Mouse (Mus musculus): ENCODE results near the gene Tfr2. TPM values are rescaled to one million over a fixed set of nuclear protein-coding genes. Genes with fewer than 3 reads are reported as not detected.

Tfr2 gene
- polyA plus RNA-seq, 1 experiment from 2014 or later, result 10.1 TPM

DNA sequence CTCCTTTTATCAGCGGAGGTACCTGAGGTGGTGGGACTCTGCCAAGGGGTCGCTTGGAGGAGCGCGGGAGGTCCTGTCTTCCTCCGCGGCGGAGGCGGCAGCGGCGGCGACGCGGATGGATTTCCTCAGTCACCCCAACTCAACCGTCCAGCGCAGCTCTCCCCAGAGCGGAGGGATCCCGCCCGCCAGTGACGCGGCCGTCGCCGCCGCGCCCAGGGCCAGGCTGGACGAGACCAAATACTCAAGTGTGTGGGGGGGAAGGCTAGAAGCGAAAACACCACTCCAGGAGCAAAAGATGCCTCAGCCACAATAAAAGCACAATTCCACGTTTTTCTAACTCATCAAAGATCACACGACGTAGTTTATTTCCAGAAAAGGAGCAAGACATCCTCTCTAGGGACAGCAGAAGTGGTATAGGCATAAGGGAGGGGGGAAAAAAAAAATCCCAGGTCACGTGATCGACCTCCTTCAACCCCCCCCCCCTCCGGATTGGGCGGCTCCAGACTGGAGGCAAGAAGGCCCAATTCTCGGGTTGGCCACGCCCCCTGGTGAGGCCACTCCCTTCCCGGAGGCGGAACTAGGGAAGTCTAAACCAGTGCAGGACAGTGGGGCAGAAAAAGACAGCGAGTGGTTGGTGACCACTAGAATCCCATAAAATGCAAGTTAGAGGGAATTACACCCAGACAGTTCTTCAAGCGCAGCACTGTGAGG is 36.4 kb upstream of the Tfr2 start, which contains the start of the genes Epo and Gnb2:
Gene Epo (minus strand): TSS at position 126 of the 711 bp plus-strand sequence.
Gene Gnb2 (minus strand): TSS at position 394 of the 711 bp plus-strand sequence.
- H3K27me3 ChIP-seq (ENCODE audit: control insufficient read depth, insufficient read depth, low read depth, low read length), result no peaks in the 10 kb centered on the region
- H3K36me3 ChIP-seq (ENCODE audit: control insufficient read depth, insufficient read depth, low read length), result peaks cover 18% of the 10 kb centered on the region
- peak within 1 kb of the TSS; percentile 96 for H3K4me3 ChIP-seq (ENCODE audit: low read depth, low read length)
- H3K9ac ChIP-seq (ENCODE audit: low read depth, low read length), result peak within 1 kb of the TSS; percentile 100
- H3K9me3 ChIP-seq (replicated peaks; ENCODE audit: control insufficient read depth, low read length, poor library complexity, severe bottlenecking), result no peaks in the 10 kb centered on the region
- H3K4me2 ChIP-seq (ENCODE audit: low read length), result peak within 1 kb of the TSS; percentile 90
- ATAC-seq, result peak; percentile 57
- under 1% methylated on average over 35 of the region's 40 CpGs for WGBS
- peak within 1 kb of the TSS; percentile 99 for H3K27ac ChIP-seq (ENCODE audit: low read length)
- H3K4me1 ChIP-seq (ENCODE audit: control insufficient read depth, insufficient read depth, low read length), result peaks cover 17% of the 10 kb centered on the region

DNA sequence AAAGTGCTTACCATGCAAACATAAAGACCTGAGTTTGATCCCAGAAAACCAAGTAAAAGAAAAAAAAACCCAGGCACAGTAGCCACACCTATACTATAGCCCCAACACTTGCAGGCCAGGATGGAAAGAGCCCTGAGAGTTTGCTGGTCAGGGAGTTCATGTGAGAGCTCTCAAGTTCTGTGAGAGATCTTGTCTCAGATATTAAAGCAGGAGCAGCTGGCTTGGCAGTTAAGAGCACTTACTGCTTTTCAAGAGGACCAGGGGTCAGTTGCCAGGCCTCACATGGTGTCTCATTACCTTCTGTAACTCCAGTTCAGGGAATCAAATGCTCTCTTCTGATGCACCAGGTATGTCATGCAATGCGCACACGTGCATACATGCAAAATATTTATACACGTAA is 34.9 kb upstream of the Tfr2 start:
- Histone ChIP-seq H3K27me3 (ENCODE audit: control insufficient read depth, insufficient read depth, low read depth, low read length) (no peaks in the 10 kb centered on the region), H3K4me1 (ENCODE audit: control insufficient read depth, insufficient read depth, low read length) (peaks cover 9% of the 10 kb centered on the region), H3K4me2 (ENCODE audit: low read length) (no peak overlapping the region), H3K9me3 (replicated peaks; ENCODE audit: control insufficient read depth, low read length, poor library complexity, severe bottlenecking) (no peaks in the 10 kb centered on the region), H3K27ac (ENCODE audit: low read length) (no peak overlapping the region), H3K4me3 (ENCODE audit: low read depth, low read length) (no peak overlapping the region), H3K9ac (ENCODE audit: low read depth, low read length) (no peak overlapping the region), H3K36me3 (ENCODE audit: control insufficient read depth, insufficient read depth, low read length) (peaks cover 5% of the 10 kb centered on the region)
- no peak for ATAC-seq
- 97% methylated on average over 3 of the region's 3 CpGs for WGBS

DNA sequence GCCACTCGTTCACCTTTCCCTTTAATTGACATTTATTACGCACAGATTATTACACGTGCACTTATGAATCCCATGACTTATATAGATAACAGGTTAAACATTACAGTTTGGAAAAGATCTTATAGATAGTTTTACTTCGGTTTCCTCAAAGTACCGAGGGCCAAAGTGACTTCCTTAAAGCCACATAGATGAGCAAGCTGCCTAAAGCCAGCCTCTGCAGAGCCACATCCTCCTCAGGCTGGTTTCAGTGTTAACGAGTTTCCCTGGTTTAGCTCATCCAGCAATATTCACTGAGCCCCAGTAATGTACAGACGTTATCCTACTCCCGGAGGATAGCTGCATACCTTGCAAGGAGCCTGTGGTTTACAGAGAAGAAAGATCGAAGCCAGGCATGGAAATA is 34.3 kb upstream of the Tfr2 start:
- Histone ChIP-seq H3K4me2 (ENCODE audit: low read length) (no peak overlapping the region), H3K4me1 (ENCODE audit: control insufficient read depth, insufficient read depth, low read length) (peaks cover 4% of the 10 kb centered on the region), H3K27me3 (ENCODE audit: control insufficient read depth, insufficient read depth, low read depth, low read length) (no peaks in the 10 kb centered on the region), H3K4me3 (ENCODE audit: low read depth, low read length) (no peak overlapping the region), H3K9me3 (replicated peaks; ENCODE audit: control insufficient read depth, low read length, poor library complexity, severe bottlenecking) (no peaks in the 10 kb centered on the region), H3K36me3 (ENCODE audit: control insufficient read depth, insufficient read depth, low read length) (no peaks in the 10 kb centered on the region), H3K27ac (ENCODE audit: low read length) (no peak overlapping the region), H3K9ac (ENCODE audit: low read depth, low read length) (no peak overlapping the region)
- ATAC-seq, result no peak
- WGBS, result 81% methylated on average over 9 of the region's 9 CpGs

DNA sequence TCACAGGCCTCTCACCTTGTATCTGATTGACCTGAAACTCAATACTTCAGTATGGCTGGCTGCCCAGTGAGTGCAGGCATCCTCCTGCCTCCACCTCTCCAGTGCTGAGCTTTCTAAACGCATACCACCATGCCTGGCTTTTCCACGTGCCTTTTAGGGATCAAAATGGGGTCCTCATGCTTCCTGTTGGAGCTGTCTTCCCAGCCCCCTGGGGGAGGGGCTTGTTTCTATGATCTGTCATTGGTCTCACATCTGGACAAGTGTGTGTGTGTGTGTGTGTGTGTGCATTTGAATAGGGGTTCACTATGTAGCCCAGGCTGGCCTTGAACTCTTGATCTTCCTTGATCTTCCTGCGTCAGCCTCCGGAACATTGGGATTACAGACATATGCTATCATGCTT is 32.2 kb upstream of the Tfr2 start:
- Histone ChIP-seq H3K4me1 (ENCODE audit: control insufficient read depth, insufficient read depth, low read length) (peaks cover 3% of the 10 kb centered on the region; the same call in 1 of the 2 replicates), H3K9me3 (replicated peaks; ENCODE audit: control insufficient read depth, low read length, poor library complexity, severe bottlenecking) (no peaks in the 10 kb centered on the region), H3K4me2 (ENCODE audit: low read length) (no peak overlapping the region), H3K27me3 (ENCODE audit: control insufficient read depth, insufficient read depth, low read depth, low read length) (no peaks in the 10 kb centered on the region), H3K4me3 (ENCODE audit: low read depth, low read length) (no peak overlapping the region), H3K9ac (ENCODE audit: low read depth, low read length) (no peak overlapping the region), H3K36me3 (ENCODE audit: control insufficient read depth, insufficient read depth, low read length) (no peaks in the 10 kb centered on the region), H3K27ac (ENCODE audit: low read length) (no peak overlapping the region)
- 58% methylated on average over 4 of the region's 4 CpGs for WGBS
- no peak for ATAC-seq

DNA sequence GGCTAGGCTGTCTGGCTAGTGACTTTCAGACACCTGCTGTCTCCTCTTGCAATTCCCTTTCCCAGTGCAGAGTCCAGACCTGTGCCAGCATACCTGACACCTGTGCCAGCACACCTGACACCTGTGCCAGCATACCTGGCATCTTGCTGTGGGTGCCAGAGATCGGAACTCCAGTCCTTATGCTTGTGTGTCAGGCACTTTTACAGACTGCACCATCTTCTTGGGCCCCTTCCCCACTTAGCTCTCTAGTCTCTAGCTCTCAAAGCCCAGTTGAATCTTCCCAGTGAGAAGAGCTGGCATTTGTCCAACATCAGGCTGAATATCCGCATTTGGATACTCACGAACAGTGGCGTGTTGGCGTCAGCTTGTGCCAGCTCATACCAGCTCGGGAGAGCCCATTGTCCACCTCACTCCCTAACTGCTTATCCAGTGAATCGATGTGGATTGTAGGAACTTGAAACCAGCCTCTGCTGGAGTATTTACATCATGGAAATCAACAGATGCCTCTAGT is 30.3 kb upstream of the Tfr2 start:
- no peaks in the 10 kb centered on the region for H3K27me3 ChIP-seq (ENCODE audit: control insufficient read depth, insufficient read depth, low read depth, low read length)
- ATAC-seq, result no peak
- H3K4me1 ChIP-seq (ENCODE audit: control insufficient read depth, insufficient read depth, low read length), result no peaks in the 10 kb centered on the region; the same call in 1 of the 2 replicates
- H3K4me2 ChIP-seq (ENCODE audit: low read length), result no peak overlapping the region
- WGBS, result 52% methylated on average over 7 of the region's 7 CpGs
- H3K9ac ChIP-seq (ENCODE audit: low read depth, low read length), result no peak overlapping the region
- no peaks in the 10 kb centered on the region for H3K36me3 ChIP-seq (ENCODE audit: control insufficient read depth, insufficient read depth, low read length)
- no peaks in the 10 kb centered on the region for H3K9me3 ChIP-seq (replicated peaks; ENCODE audit: control insufficient read depth, low read length, poor library complexity, severe bottlenecking)
- no peak overlapping the region for H3K4me3 ChIP-seq (ENCODE audit: low read depth, low read length)
- H3K27ac ChIP-seq (ENCODE audit: low read length), result peak overlapping the region; percentile 10; the same call in 1 of the 2 replicates

DNA sequence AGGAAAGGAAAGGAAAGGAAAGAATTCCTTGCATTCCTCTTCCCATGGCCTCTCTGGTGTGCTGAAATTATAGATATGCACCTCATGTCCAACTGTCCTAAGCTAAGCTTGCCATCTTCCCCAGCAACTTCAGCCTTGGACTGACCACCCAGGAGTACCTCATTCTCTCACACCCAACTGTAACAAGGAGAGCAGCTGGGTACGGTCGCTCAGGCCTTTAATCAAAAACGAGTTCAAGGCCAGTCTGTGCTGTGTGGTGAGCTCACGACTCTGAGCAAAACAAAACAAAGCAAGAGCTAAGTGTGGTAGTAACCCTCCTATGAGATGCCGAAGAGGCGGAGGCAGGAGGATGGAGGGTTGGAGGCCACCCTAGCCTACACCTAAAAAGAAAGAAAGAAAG is 28.6 kb upstream of the Tfr2 start:
- ATAC-seq, result no peak
- Histone ChIP-seq H3K4me1 (ENCODE audit: control insufficient read depth, insufficient read depth, low read length) (no peaks in the 10 kb centered on the region; the same call in 1 of the 2 replicates), H3K27me3 (ENCODE audit: control insufficient read depth, insufficient read depth, low read depth, low read length) (no peaks in the 10 kb centered on the region), H3K9ac (ENCODE audit: low read depth, low read length) (no peak overlapping the region), H3K4me3 (ENCODE audit: low read depth, low read length) (no peak overlapping the region), H3K36me3 (ENCODE audit: control insufficient read depth, insufficient read depth, low read length) (no peaks in the 10 kb centered on the region), H3K9me3 (replicated peaks; ENCODE audit: control insufficient read depth, low read length, poor library complexity, severe bottlenecking) (no peaks in the 10 kb centered on the region), H3K4me2 (ENCODE audit: low read length) (no peak overlapping the region), H3K27ac (ENCODE audit: low read length) (no peak overlapping the region)
- WGBS, result 76% methylated on average over 6 of the region's 6 CpGs

DNA sequence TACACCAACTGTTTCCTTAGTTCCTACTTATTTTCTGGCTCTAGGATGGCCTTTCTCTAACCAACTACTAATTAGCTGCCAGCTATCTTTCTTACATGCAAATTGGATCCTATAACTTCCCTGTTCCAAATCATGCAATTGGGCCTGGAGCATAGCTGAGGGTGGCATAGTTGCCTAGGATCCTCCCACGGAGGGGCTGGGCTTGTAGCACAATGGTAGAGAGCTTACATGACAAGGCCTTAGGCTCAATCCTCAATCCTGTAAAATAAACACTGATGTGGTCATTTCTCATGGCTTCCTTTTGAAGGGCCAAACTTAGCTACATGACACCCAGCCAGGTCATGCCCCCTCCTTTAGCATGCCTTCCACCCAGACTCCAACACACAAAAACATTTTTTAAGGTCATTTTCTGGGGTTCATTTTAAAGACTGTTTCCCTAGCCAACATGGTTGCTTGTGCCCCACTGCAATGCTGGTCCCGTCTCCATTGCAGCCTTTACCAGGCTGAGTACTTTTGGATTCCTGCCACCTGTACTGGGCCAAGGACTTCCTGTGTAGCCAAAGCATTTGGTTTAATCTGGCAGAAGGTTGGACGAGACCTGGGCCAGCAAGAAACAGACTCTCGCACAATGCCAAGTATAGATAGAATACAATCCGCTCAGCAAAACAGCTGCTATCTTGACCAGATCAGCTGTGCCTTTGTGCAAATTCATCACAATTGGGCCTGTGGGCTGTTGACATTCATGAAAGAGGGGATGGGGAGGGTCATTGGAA is 27.7 kb upstream of the Tfr2 start:
- ATAC-seq, result no peak
- H3K27ac ChIP-seq (ENCODE audit: low read length), result no peak overlapping the region
- no peaks in the 10 kb centered on the region; the same call in 1 of the 2 replicates for H3K4me1 ChIP-seq (ENCODE audit: control insufficient read depth, insufficient read depth, low read length)
- H3K9ac ChIP-seq (ENCODE audit: low read depth, low read length), result no peak overlapping the region
- H3K4me3 ChIP-seq (ENCODE audit: low read depth, low read length), result no peak overlapping the region
- no peak overlapping the region for H3K4me2 ChIP-seq (ENCODE audit: low read length)
- H3K27me3 ChIP-seq (ENCODE audit: control insufficient read depth, insufficient read depth, low read depth, low read length), result no peaks in the 10 kb centered on the region
- H3K36me3 ChIP-seq (ENCODE audit: control insufficient read depth, insufficient read depth, low read length), result no peaks in the 10 kb centered on the region
- WGBS, result 74% methylated on average over 5 of the region's 5 CpGs
- H3K9me3 ChIP-seq (replicated peaks; ENCODE audit: control insufficient read depth, low read length, poor library complexity, severe bottlenecking), result no peaks in the 10 kb centered on the region

DNA sequence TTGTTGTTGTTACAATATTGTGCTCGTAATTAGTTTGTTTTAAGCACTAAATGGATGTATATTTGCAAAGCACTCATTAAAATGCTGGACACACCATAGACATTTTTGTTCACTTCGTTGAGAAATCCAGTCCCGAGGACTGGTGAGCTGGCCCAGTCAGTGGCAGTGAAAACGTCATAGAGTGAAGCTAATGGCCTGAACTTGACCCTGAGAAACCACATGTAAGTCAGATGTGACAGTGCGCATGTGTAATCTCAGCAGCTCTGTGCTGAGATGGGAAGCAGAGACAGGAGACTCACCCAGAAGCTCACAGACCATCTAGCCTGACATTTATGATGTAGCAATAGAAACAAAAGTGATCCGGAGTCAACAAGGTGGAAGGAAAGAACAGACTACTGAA is 24.7 kb upstream of the Tfr2 start:
- Histone ChIP-seq H3K9me3 (replicated peaks; ENCODE audit: control insufficient read depth, low read length, poor library complexity, severe bottlenecking) (no peaks in the 10 kb centered on the region), H3K27ac (ENCODE audit: low read length) (no peak overlapping the region), H3K4me1 (ENCODE audit: control insufficient read depth, insufficient read depth, low read length) (no peaks in the 10 kb centered on the region), H3K36me3 (ENCODE audit: control insufficient read depth, insufficient read depth, low read length) (no peaks in the 10 kb centered on the region), H3K9ac (ENCODE audit: low read depth, low read length) (no peak overlapping the region), H3K4me3 (ENCODE audit: low read depth, low read length) (no peak overlapping the region), H3K27me3 (ENCODE audit: control insufficient read depth, insufficient read depth, low read depth, low read length) (no peaks in the 10 kb centered on the region), H3K4me2 (ENCODE audit: low read length) (no peak overlapping the region)
- no peak for ATAC-seq
- 69% methylated on average over 6 of the region's 6 CpGs for WGBS

DNA sequence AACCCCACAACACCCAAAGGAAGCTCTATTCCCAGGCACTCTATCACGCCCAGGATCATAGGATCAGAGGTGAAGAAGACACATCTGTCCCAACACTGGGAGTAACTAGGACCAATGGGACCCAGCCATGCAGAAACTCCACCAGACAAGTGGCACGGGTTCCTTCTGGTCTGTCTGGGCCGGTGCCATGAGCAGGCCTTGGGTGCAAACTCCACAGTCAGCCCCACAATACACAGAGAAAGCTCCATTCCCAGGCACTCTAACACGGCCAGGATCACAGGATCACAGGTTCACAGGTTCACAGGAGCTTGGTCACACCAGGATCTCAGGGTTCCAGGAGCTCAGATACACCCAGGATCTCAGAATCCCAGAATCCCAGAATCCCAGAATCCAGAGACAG is 24.0 kb upstream of the Tfr2 start:
- Histone ChIP-seq H3K4me3 (ENCODE audit: low read depth, low read length) (no peak overlapping the region), H3K9ac (ENCODE audit: low read depth, low read length) (no peak overlapping the region), H3K27me3 (ENCODE audit: control insufficient read depth, insufficient read depth, low read depth, low read length) (no peaks in the 10 kb centered on the region), H3K4me2 (ENCODE audit: low read length) (no peak overlapping the region), H3K36me3 (ENCODE audit: control insufficient read depth, insufficient read depth, low read length) (no peaks in the 10 kb centered on the region), H3K27ac (ENCODE audit: low read length) (no peak overlapping the region), H3K9me3 (replicated peaks; ENCODE audit: control insufficient read depth, low read length, poor library complexity, severe bottlenecking) (no peaks in the 10 kb centered on the region), H3K4me1 (ENCODE audit: control insufficient read depth, insufficient read depth, low read length) (no peaks in the 10 kb centered on the region)
- 71% methylated on average over 4 of the region's 4 CpGs for WGBS
- no peak for ATAC-seq

Data from midbrain, embryonic 16.5 days (tissue).